Mouse (Mus musculus): Measurements from ENCODE around the gene Gm17387.
"Not testable (repeated sequence)": the region's sequence is repeated elsewhere in the genome, so short reads cannot be mapped to it uniquely, and the experiment has no call there.

The Gm17387 gene

GRCm38 (mm10) chr7:141016707-141017697, 11.9 kb upstream of the Gm17387 start:
- no peak for DNase-seq (ENCODE audit: low spot score)

GRCm38 (mm10) chr7:141017824-141018223, 11.1 kb upstream of the Gm17387 start, which contains the start of gene Ifitm6:
Gene Ifitm6, minus strand, starts transcription at chr7:141017924.
- not testable (repeated sequence) for DNase-seq (ENCODE audit: low spot score)

GRCm38 (mm10) chr7:141019028-141019427, 9.9 kb upstream of the Gm17387 start:
- no peak for DNase-seq (ENCODE audit: low spot score)

- DNase-seq (ENCODE audit: low spot score), result no peak
Observed at GRCm38 (mm10) chr7:141021489-141022449, 7.2 kb upstream of the Gm17387 start.

- DNase-seq (ENCODE audit: low spot score), result no peak
Observed at GRCm38 (mm10) chr7:141024865-141025838, 3.8 kb upstream of the Gm17387 start.

- no peak for DNase-seq (ENCODE audit: low spot score)
Observed at GRCm38 (mm10) chr7:141026097-141026739, 2.7 kb upstream of the Gm17387 start.

- DNase-seq (ENCODE audit: low spot score), result no peak
Observed at GRCm38 (mm10) chr7:141026740-141027098, 2.2 kb upstream of the Gm17387 start.

GRCm38 (mm10) chr7:141030390-141030789, 1.5 kb downstream of the Gm17387 start:
- DNase-seq (ENCODE audit: low spot score), result no peak

- DNase-seq (ENCODE audit: low spot score), result no peak
Observed at GRCm38 (mm10) chr7:141032458-141033167, 3.7 kb downstream of the Gm17387 start.

GRCm38 (mm10) chr7:141036624-141037023, 7.7 kb downstream of the Gm17387 start:
- not testable (repeated sequence) for DNase-seq (ENCODE audit: low spot score)

- DNase-seq (ENCODE audit: low spot score), result no peak
Observed at GRCm38 (mm10) chr7:141038090-141039032, 9.4 kb downstream of the Gm17387 start.

GRCm38 (mm10) chr7:141039386-141040107, 10.6 kb downstream of the Gm17387 start:
- DNase-seq (ENCODE audit: low spot score), result no peak

GRCm38 (mm10) chr7:141040867-141041606, 12.1 kb downstream of the Gm17387 start:
- no peak for DNase-seq (ENCODE audit: low spot score)

- DNase-seq (ENCODE audit: low spot score), result peak; percentile 67
Observed at GRCm38 (mm10) chr7:141041661-141042060, 12.7 kb downstream of the Gm17387 start.

- no peak for DNase-seq (ENCODE audit: low spot score)
Observed at GRCm38 (mm10) chr7:141042539-141042938, 13.6 kb downstream of the Gm17387 start.

- no peak for DNase-seq (ENCODE audit: low spot score)
Observed at GRCm38 (mm10) chr7:141046931-141047580, 18.1 kb downstream of the Gm17387 start.

All from ovary, postnatal 36 days (tissue).